Mouse (Mus musculus) brain, adult 10 weeks (tissue): ENCODE measurements around the gene Pxk. TPM values are rescaled to one million over a fixed set of nuclear protein-coding genes. Genes with fewer than 3 reads are reported as not detected.

Experiments used
- polyA plus RNA-seq: library from polyadenylated mRNA; stranded (reverse); fragments of 350-450 nt; fragmentation: Illumina TruSeq; extraction: RNeasy Lipid Tissue Mini Kit (QIAGEN cat#74804); gene quantifications from one replicate; pipeline ENCODE4 v1.2.3, GENCODE M21; 2015; ENCODE audit warnings: low read depth, low replicate concordance

Gene Pxk
- 31.4 TPM for polyA plus RNA-seq

DNA sequence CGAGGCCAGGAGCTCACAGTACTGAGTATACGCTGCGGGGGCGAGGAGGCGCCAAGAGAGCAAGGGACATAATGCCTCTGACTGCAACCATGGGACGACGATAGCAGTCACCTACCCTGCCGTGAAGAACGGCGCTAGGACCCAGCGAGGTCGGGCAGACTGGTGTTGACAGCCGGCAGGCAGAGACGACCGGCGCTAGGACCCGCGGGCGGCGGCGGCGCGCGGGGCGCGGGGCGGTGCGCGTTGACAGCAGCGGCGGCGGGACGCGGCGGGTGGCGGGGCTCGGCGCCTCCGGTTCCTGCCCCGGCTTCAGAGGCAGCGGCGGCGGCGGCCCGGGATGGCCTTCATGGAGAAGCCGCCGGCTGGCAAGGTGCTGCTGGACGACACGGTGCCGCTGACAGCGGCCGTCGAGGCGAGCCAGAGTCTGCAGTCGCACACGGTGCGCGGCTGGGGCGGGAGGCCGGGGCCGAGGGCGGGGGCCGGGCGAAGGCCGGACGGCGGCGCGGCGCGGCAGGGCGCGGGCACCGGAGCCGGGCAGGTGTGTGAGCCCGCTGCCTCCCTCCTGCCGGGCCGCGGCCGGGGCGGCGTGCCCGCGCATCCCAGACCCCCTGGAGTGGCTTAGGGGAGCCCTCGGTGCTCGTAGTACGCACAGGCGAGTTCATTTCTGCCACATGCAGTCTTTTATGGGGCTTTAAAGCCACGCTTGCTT, at the start of gene Pxk:
TSS of gene Pxk (plus strand) at position 234 of the 709 bp plus-strand sequence.

GRCm38 (mm10) chr14:8080165-8080679, 17.8 kb upstream of the Pxk start, which contains the start of gene Rpp14:
TSS of gene Rpp14 (plus strand) at chr14:8080367.

DNA sequence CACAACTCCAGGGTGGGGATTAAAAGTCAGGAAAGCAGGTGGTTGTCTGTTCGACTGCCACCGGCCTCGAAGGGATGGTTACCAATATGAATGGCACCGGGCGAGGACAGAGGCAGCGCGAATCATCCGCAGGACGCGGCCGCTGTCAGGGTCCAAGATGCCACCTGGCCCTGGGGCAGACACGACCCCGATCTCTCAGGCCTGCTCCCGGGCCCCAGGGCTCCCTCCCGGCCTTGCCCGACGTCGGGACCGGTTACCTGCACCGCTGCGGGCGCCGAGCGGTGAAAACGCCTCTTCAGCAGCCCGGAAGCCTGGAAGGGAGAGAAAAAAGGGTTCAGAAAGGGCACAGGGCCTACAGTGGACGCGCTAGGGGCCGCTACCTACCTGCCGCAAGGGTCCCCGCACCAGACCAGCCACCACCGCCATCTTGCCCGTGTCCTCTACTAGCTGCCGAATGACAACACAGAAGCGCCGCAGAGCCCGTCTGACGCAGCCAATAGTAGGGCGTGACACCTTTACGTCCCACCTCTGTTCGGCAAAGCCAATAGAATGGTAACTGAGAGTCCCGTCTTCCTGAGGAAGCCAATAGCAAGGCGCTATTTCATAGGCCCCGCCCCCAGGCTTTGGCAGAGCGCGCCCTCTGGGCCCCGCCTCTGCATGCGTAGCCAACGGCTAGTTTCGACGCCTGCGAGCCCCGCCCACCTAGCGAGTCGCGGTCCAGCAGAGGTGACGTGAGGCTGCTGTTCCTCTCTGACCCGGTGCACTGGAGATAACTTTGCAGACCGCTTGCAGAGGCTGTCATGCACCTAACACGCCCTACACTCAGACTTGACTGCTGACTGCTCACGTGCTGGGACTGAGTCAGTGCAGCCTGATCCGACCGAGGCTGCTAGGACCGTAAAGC, 74.7 kb downstream of the Pxk start, which contains the start of gene Pdhb:
TSS of gene Pdhb (minus strand) at position 519 of the 904 bp plus-strand sequence.

GRCm38 (mm10) chr14:8213803-8214224, 115.8 kb downstream of the Pxk start, which contains the start of gene Kctd6:
TSS of gene Kctd6 (plus strand) at chr14:8214140.

Other genes with a start within 250 kb of the Pxk start
- gene Gm45521, start 140.9 kb upstream of the Pxk start, polyA plus RNA-seq = not detected
- not detected for gene Dnase1l3, start 103.6 kb upstream of the Pxk start, polyA plus RNA-seq
- 66.1 TPM for gene Abhd6, start 95.3 kb upstream of the Pxk start, polyA plus RNA-seq
- 46.3 TPM for gene Rpp14, start 17.8 kb upstream of the Pxk start, polyA plus RNA-seq
- 222 TPM for gene Pdhb, start 74.8 kb downstream of the Pxk start, polyA plus RNA-seq
- 41.3 TPM for gene Kctd6, start 115.9 kb downstream of the Pxk start, polyA plus RNA-seq
- gene Acox2, start 161.1 kb downstream of the Pxk start, polyA plus RNA-seq = 0.15 TPM
- 410 TPM for gene Fam107a, start 219.8 kb downstream of the Pxk start, polyA plus RNA-seq